Mouse (Mus musculus): Measurements from ENCODE around the gene Prr14l.
"Not testable (repeated sequence)": the region's sequence is repeated elsewhere in the genome, so short reads cannot be mapped to it uniquely, and the experiment has no call there.

Prr14l gene

GRCm38 (mm10) chr5:32786454-32786853, 67.6 kb downstream of the Prr14l start:
- not testable (repeated sequence) for DNase-seq (ENCODE audit: low read depth, low spot score)

GRCm38 (mm10) chr5:32785313-32785915, 68.6 kb downstream of the Prr14l start, which contains the start of gene Pisd:
Gene Pisd (minus strand): TSS chr5:32785646.
- DNase-seq (ENCODE audit: low read depth, low spot score) = peak; percentile 94

GRCm38 (mm10) chr5:32784726-32785125, 69.3 kb downstream of the Prr14l start:
- DNase-seq (ENCODE audit: low read depth, low spot score) = no peak

DNA sequence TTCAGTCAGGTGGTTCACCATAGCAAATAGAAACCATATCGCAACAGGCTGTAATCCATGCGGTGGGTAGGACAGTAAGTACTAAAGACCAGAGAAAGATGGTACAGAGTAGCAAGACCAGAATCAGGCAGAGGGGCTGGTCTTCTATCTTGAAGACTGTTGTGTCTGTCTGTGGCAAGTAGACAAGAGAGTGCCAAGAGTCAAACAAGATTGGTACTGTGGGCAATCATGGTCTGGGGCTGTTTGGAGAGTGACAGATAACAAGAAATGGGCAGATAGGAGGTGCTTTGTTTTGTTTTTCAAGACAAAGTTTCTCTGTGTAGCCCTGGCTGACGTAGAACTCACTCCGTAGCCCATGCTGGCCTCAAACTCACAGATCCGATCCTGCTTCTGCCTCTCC, 72.5 kb downstream of the Prr14l start:
- DNase-seq (ENCODE audit: low read depth, low spot score) = no peak

DNA sequence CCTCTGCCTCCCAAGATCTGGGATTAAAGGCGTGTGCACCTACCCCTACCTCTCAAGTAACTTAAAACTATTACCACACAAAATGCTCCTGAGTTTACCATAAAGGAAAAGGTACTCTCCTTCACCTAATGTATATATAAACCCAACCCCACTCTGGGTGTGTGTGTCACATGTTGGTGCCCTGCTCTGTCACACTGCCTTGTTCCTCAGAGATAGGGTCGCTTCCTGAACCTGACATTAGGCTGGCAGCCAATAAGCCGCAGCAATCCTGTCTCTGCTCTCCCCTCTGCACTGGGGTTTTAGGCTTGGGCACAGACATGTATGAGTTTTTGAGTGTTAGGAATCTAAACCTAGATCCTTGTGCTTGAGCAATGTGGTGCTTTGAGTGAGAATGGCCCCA, 75.9 kb downstream of the Prr14l start:
- DNase-seq (ENCODE audit: low read depth, low spot score) = no peak

GRCm38 (mm10) chr5:32772361-32772760, 81.7 kb downstream of the Prr14l start:
- DNase-seq (ENCODE audit: low read depth, low spot score) = no peak

- DNase-seq (ENCODE audit: low read depth, low spot score) = no peak
These were observed 86.3 kb downstream of the Prr14l start for GRCm38 (mm10) chr5:32767636-32768373.

- DNase-seq (ENCODE audit: low read depth, low spot score) = no peak
These were observed 87.1 kb downstream of the Prr14l start for GRCm38 (mm10) chr5:32767004-32767403.

GRCm38 (mm10) chr5:32761566-32762140, 92.4 kb downstream of the Prr14l start:
- DNase-seq (ENCODE audit: low read depth, low spot score) = no peak

GRCm38 (mm10) chr5:32760787-32761186, 93.3 kb downstream of the Prr14l start:
- DNase-seq (ENCODE audit: low read depth, low spot score) = no peak

GRCm38 (mm10) chr5:32760352-32760751, 93.7 kb downstream of the Prr14l start:
- not testable (repeated sequence) for DNase-seq (ENCODE audit: low read depth, low spot score)

DNA sequence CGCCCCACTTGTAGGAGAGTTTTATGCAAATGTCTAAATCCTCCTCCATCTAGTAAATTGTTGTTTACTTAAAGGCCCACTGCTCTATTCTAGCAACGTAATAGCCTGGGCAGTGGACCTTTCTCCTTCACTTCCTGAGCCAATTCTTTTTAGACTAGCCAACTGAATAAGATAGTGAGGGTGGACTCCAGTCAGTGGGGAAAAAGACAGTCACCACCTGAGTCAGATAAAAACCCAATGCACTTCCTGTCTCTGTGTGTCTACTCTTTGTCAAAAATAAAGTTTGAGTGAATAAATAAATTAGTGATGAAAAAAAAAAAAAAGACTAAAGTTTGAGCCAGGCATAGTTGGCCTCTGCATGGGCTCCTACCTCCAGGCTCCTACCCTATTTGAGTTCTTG, 94.4 kb downstream of the Prr14l start:
- no peak for DNase-seq (ENCODE audit: low read depth, low spot score)

DNA sequence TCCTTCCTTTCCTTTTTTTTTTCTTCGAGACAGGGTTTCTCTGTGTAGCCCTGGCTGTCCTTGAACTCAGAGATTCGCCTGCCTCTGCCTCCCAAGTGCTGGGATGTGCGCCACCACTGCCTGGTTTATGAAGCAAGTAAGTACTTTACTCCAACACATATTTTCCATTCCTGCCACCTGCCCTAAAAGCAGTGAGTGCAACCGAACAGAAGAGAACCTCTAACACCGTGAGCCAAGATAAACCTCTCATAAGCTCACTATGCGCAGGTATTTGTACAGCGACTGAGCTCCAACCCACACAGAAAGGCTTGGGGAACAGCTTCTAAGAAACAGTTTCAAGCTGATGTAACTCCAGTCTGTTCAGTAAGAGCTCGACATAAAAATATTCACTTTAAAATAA, 97.9 kb downstream of the Prr14l start:
- no peak for DNase-seq (ENCODE audit: low read depth, low spot score)

- no peak for DNase-seq (ENCODE audit: low read depth, low spot score)
These were observed 102.3 kb downstream of the Prr14l start for GRCm38 (mm10) chr5:32751736-32752135.

DNA sequence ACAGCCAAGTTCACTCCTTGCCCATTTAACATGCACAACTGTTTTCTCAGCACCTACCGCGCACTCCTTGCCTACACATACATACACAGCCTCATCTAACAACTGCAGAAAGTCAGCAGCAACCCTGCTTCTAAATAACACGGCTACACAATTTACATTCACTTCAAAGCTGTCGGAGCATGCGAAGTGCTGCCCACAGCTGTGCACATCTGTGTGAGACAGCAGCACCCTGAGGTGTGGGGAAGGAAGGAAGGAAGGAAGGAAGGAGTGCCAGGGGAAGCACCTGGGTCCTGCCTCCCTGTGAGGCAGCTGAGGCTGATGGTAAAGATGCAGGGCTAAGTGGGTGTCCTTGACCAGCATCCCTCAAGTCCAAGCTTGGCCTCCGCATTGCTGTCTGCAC, 105.1 kb downstream of the Prr14l start:
- DNase-seq (ENCODE audit: low read depth, low spot score) = no peak

DNA sequence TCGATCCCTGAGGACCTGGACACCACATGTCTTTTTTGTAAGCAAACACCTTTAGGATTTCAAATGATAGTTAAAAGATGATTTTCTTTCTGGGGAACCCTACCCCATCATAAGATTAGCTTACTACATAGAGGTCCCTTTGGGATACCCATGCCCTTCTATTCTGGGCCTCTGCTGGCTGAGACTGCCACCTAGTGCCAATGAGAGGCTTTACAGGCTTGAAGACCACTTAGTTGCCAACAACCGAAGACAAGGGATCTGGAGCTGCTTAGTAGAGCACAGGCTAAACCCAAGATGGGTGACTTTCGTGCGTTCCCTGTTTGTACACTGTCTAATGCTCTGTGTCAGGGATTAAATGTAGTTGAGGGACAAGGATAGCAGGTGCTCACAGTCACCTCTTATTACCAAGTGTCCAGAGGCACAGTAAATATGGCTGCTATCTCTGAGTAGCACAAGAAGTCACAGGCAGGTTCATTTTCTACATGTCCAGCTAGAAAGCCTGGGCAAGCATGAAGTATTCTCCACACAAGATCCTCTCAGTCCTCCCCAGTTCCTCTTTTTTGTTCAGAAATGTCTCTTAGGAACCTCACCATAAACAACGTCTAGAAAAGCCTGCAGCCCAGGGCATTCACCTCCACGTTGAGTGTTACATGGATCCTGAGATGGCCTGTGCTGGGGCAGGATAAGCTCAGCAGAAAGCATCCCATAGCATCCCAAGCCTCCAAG, 106.2 kb downstream of the Prr14l start:
- peak; percentile 68 for DNase-seq (ENCODE audit: low read depth, low spot score)

DNA sequence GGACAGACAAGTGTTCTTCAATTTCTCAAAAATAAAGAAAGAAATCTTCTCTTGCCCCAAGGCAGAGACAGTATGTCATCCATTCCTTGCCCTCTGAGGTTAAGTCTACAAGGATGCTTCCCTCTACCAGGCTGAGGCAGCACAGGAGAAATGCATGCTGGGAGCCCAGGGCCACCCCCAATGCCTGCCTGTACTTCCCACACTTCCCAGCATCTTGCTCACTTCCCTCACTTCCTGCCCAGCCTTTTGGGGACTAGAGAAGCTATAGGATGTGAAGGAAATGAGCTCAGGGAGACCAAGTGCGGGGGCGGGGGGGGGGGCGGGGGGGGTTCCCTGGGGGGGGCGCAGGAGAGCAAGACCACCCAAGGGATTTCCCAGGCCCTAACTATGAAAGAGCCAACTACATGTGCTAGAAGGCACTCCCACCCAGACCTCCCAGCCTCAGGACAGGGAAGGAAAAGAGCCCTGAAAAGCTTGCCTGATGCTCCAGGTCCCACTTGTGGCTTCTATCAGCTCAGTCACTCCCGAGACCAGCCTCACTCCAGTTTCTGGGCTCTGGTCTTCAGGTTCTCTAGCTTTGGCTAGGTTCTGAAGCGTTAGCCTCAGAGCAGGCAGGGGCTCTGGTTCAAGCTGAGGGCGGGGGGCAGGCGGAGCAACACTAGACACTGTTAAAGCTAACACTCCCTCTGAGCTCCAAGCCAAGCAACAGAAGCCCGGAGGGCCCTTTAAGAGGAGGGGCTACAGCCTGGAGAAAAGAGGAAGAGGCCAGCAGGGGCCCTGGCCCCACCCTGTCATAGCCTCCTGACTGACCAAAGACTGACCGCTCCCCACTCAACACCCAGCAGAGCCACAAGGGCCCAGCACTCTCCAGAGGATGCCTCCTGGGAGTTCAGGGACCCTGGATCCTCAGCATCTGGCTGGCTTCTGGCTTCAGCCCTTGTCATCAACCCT, 108.1 kb downstream of the Prr14l start:
- DNase-seq (ENCODE audit: low read depth, low spot score) = peak; percentile 57

GRCm38 (mm10) chr5:32742149-32742548, 111.9 kb downstream of the Prr14l start:
- peak; percentile 6 for DNase-seq (ENCODE audit: low read depth, low spot score)

DNA sequence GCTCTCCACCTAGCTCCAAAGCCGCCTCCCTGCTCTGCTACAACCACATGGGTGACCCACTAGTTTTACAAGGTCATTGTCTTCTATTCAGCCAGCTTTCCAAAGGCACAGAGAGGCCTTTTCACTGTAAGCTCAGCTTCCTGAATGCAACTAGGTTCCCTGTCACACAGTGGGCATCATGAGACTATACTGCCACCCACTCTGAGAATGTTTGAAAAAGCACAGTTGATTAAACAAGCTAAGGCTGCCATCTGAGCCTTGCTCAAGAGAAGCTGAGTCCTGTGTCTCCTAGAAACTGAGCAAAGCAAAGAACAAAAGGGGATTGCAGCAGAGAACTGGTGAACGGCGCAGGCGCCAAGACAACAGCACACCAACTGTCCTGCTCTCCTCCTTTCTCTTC, 112.7 kb downstream of the Prr14l start:
- DNase-seq (ENCODE audit: low read depth, low spot score) = not testable (repeated sequence)

DNA sequence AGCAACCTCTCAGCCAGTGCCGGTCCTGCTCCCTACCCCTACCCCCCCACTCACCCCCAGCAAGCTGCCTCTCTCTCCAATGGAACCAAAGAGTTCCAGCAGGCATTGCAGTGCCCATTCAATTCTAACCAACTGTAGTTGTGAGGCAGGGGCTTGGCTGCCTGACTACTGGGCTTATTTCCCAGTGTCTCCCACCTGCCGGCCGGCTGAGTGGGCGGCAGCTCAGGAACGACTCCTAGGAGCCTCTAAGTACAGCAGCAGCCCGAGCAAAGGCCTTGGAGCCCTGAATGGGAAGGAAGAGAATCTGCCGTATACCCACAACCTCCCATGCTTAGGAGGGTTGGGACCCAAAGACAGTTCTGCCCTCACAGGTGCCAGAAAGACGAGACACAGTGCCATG, 113.2 kb downstream of the Prr14l start:
- not testable (repeated sequence) for DNase-seq (ENCODE audit: low read depth, low spot score)

DNA sequence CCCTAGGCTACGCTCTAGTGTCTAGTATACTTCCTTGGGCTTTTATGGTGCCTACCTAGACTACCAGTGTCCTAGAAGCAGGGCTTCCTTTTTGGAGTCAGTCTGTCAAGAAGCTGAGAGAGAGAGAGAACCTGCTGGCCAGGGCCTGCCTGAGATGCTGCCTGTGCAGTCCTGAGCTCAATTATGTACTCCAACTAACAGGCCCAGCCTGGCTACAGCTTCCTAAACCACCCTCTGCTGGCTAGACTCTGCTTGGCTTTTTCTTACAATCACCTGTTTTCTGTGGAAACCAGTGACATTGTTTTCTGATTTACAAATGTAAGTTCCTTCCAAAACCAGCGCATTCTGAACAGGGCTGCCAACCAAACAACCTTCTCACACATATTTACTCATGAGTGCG, 113.9 kb downstream of the Prr14l start:
- no peak for DNase-seq (ENCODE audit: low read depth, low spot score)
